9 mouse cellular contexts compared by ENCODE assay signal in the genomic region with DNA sequence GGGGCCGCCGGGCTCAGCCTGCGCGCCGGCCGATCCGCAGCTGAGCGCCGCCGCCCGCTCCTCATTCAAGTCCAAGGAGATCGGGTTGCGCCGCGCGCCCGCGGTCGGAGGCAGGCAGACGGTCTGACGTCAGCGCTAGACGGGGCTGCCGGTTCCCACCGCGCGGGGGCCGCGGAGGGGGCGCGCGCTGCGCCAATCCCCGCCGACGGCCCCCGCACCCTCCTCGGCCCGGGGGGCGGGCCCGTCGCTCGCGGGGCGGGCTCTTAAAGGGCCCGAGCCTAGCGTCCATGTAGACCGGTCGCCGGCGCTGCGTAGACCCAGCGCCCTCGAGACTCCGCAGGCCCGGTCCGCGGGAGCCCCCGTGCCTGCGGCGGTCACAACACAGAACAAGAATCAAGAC. TPM values are rescaled to one million over a fixed set of nuclear protein-coding genes. Genes with fewer than 3 reads are reported as not detected.
DNase-seq lines count a peak whose midpoint lies in the region; ATAC-seq and TF ChIP-seq lines count a peak whose summit lies in the region.
"Had no signal": no experiment of that assay in that cellular context is flagged by ENCODE, and none has a peak within 500 bp of the region (broad histone marks: within the 10 kb centered on the region; RNA-seq: fewer than 3 reads in every experiment).

Pmepa1 (minus strand) TSS at position 125 of the 400 bp plus-strand sequence.

- H3K36me3 ChIP-seq in ES-E14 (ENCODE audit: control insufficient read depth, insufficient read depth, low read length, poor library complexity, severe bottlenecking): peaks cover under 1% of the 10 kb centered on the region; the same call in 1 of the 2 replicates
- no peaks in the 10 kb centered on the region for H3K36me3 ChIP-seq in hindbrain, embryonic 10.5 days
- no peaks in the 10 kb centered on the region for H3K36me3 ChIP-seq in lung, embryonic 15.5 days
- H3K36me3 ChIP-seq in thymus, adult 2 months (ENCODE audit: control insufficient read depth, insufficient read depth, low read length): no peaks in the 10 kb centered on the region

- peak within 1 kb of the TSS; percentile 92 to 98 for H3K4me3 ChIP-seq in ES-E14 (ENCODE audit: insufficient read depth in 1 of 2, low read depth in 1 of 2, low read length in 2 of 2, poor library complexity in 1 of 2, severe bottlenecking in 1 of 2)
- peak within 1 kb of the TSS; percentile 77 for H3K4me3 ChIP-seq in hindbrain, embryonic 10.5 days
- peak within 1 kb of the TSS; percentile 90 for H3K4me3 ChIP-seq in lung, embryonic 15.5 days
- H3K4me3 ChIP-seq in thymus, adult 2 months (ENCODE audit: control insufficient read depth, insufficient read depth, low read length): peak within 1 kb of the TSS; percentile 81
- H3K4me3 ChIP-seq: erythroblast, embryonic 14.5 days had no signal

- H3K27me3 ChIP-seq in hindbrain, embryonic 10.5 days (ENCODE audit: insufficient read depth, poor library complexity, severe bottlenecking): peaks cover 75% of the 10 kb centered on the region
- no peaks in the 10 kb centered on the region for H3K27me3 ChIP-seq in lung, embryonic 15.5 days
- no peaks in the 10 kb centered on the region for H3K27me3 ChIP-seq in thymus, adult 2 months (ENCODE audit: control insufficient read depth, insufficient read depth, low read length)

- TF ChIP-seq POLR2A in thymus, adult 2 months (IDR thresholded peaks at IDR 0.05; ENCODE audit: control insufficient read depth, extremely low read depth, insufficient read depth, low read length, poor library complexity): peak; percentile 76

- peak; percentile 93 for ATAC-seq in lung, embryonic 15.5 days (ENCODE audit: borderline replicate concordance, extremely low read depth, low FRiP score, low TSS enrichment)

- DNase-seq in ES-E14 (ENCODE audit: low read depth, low spot score): no peak
- peak; percentile 65 for DNase-seq in cerebellum, adult 9-10 months
- DNase-seq in frontal cortex, postnatal 10 days (ENCODE audit: low spot score in 2 of 2): peak; percentile 81 to 93
- peak; percentile 90 for DNase-seq in hindbrain, embryonic 10.5 days (ENCODE audit: low spot score)
- peak; percentile 93 for DNase-seq in layer of hippocampus, adult 9-11 months
- peak; percentile 74 for DNase-seq in ovary, postnatal 10 days (ENCODE audit: low spot score)
- DNase-seq in thymus, adult 2 months: peak; percentile 88

- H3K27ac ChIP-seq in ES-E14 (ENCODE audit: insufficient read depth, low read depth, low read length, poor library complexity, severe bottlenecking): peak within 1 kb of the TSS; percentile 59; the same call in 1 of the 2 replicates
- H3K27ac ChIP-seq in hindbrain, embryonic 10.5 days: peak within 1 kb of the TSS; percentile 96
- peak within 1 kb of the TSS; percentile 85 for H3K27ac ChIP-seq in lung, embryonic 15.5 days
- peak within 1 kb of the TSS; percentile 12; the same call in 1 of the 2 replicates for H3K27ac ChIP-seq in thymus, adult 2 months (ENCODE audit: control insufficient read depth, insufficient read depth, low read length)

- H3K9me3 ChIP-seq in ES-E14 (ENCODE audit: control insufficient read depth, insufficient read depth, low read depth, low read length): no peaks in the 10 kb centered on the region
- no peaks in the 10 kb centered on the region for H3K9me3 ChIP-seq in hindbrain, embryonic 10.5 days
- no peaks in the 10 kb centered on the region for H3K9me3 ChIP-seq in lung, embryonic 15.5 days

- peaks cover 10 to 38% of the 10 kb centered on the region in 2 experiments for H3K4me1 ChIP-seq in ES-E14 (ENCODE audit: control insufficient read depth in 2 of 2, insufficient read depth in 2 of 2, low read length in 2 of 2, poor library complexity in 1 of 2)
- H3K4me1 ChIP-seq in hindbrain, embryonic 10.5 days (replicated peaks): peaks cover 52% of the 10 kb centered on the region
- H3K4me1 ChIP-seq in lung, embryonic 15.5 days: peaks cover 53% of the 10 kb centered on the region
- H3K4me1 ChIP-seq in thymus, adult 2 months (replicated peaks; ENCODE audit: control insufficient read depth, insufficient read depth, low read length): peaks cover 44% of the 10 kb centered on the region

- peak within 1 kb of the TSS; percentile 96 for H3K9ac ChIP-seq in ES-E14 (ENCODE audit: insufficient read depth, low read depth, low read length, poor library complexity, severe bottlenecking)
- H3K9ac ChIP-seq in lung, embryonic 15.5 days: peak within 1 kb of the TSS; percentile 97

- peak within 1 kb of the TSS; percentile 69 for H3K4me2 ChIP-seq in lung, embryonic 15.5 days

- in situ Hi-C loops in ES-E14 (cut with MboI; ENCODE audit: low sequenced_read_pairs in 2 of 2, unreplicated experiment in 2 of 2): no loop called here

- 1% methylated on average over 61 of the region's 61 CpGs for WGBS in hindbrain, embryonic 10.5 days
- WGBS in lung, embryonic 15.5 days: under 1% methylated on average over 44 of the region's 61 CpGs
- 1% methylated on average over 56 of the region's 61 CpGs for WGBS in thymus, adult 2 months

- peak; percentile 70; the same call in 1 of the 2 replicates for TF ChIP-seq CTCF in thymus, adult 2 months (IDR thresholded peaks at IDR 0.05; ENCODE audit: borderline replicate concordance, control insufficient read depth, extremely low read depth, insufficient read depth, low read length, poor library complexity)

TF ChIP-seq in ES-E14, 5 proteins besides CTCF, POLR2A, EP300 and RAD21:
- no peak for TF ChIP-seq ZNF384 (IDR thresholded peaks at IDR 0.05; ENCODE audit: low read depth, low read length)
- no peak for TF ChIP-seq CHD2 (IDR thresholded peaks at IDR 0.05; ENCODE audit: low read depth, low read length)
- TF ChIP-seq MAFK (IDR thresholded peaks at IDR 0.05; ENCODE audit: insufficient read depth, low read depth, low read length): no peak
- TF ChIP-seq HCFC1 (IDR thresholded peaks at IDR 0.05; ENCODE audit: borderline replicate concordance, insufficient read depth, low read length): no peak
- no peak for TF ChIP-seq ZC3H11A (IDR thresholded peaks at IDR 0.05; ENCODE audit: borderline replicate concordance, low read depth, low read length)

RNA-seq across cellular contexts. Expression of gene Pmepa1, which starts in this region (rescaled TPM):
- 20.3 and 21.6 TPM in 2 replicates for total RNA-seq in ES-E14 (2012; rRNA removed)
- polyA plus RNA-seq in hindbrain, embryonic 10.5 days (2016; fragmentation: Nextera tagmentation; extraction: Ambion mirVana): 1.3 and 2.9 TPM in 2 replicates
- 7.3 and 7.7 TPM in 2 replicates for polyA plus RNA-seq in lung, embryonic 15.5 days (2015; fragmentation: Nextera tagmentation; extraction: Ambion mirVana)
- 68.7 and 70.3 TPM in 2 replicates for polyA plus RNA-seq in thymus, adult 2 months (2012; rRNA removed)

Comparison
In these comparisons a context has a peak if more than half of its experiments do, and no peak if none do; other contexts are left out.
1. H3K27ac ChIP-seq: peak in every context shown above with its lines; median percentile 96 in hindbrain, embryonic 10.5 days; 85 in lung, embryonic 15.5 days; 59 in ES-E14; 12 in thymus, adult 2 months.